Mouse (Mus musculus): Measurements from ENCODE around the gene Hrnr. TPM values are rescaled to one million over a fixed set of nuclear protein-coding genes. Genes with fewer than 3 reads are reported as not detected.

Hrnr gene
- polyA plus RNA-seq, 2 experiments, result 0.23 to 1.4 TPM

- Histone ChIP-seq H3K36me3 (ENCODE audit: control insufficient read depth, insufficient read depth, low read length) (no peaks in the 10 kb centered on the region), H3K27ac (replicated peaks; ENCODE audit: low read depth, low read length) (no peak overlapping the region), H3K9me3 (ENCODE audit: control insufficient read depth, low read length) (no peaks in the 10 kb centered on the region), H3K4me3 (replicated peaks; ENCODE audit: low read length) (no peak overlapping the region), H3K4me1 (ENCODE audit: control insufficient read depth, insufficient read depth, low read length) (no peaks in the 10 kb centered on the region), H3K9ac (ENCODE audit: low read depth, low read length, severe bottlenecking) (no peak overlapping the region), H3K4me2 (replicated peaks; ENCODE audit: low read depth, low read length, severe bottlenecking) (peak overlapping the region; percentile 25; the same call in 1 of the 2 replicates), H3K27me3 (ENCODE audit: control insufficient read depth, insufficient read depth, low read length) (no peaks in the 10 kb centered on the region)
- DNase-seq (ENCODE audit: low spot score) (peak; percentile 83), ATAC-seq (ENCODE audit: low FRiP score, low read depth) (peak; percentile 76; the same call in 1 of the 2 replicates)
- no peak for TF ChIP-seq POLR2A (IDR thresholded peaks at IDR 0.05; ENCODE audit: borderline replicate concordance, extremely low read depth, insufficient read depth, insufficient read length)
- 13% methylated on average over 10 of the region's 10 CpGs for WGBS
Observed at GRCm38 (mm10) chr3:93361933-93362574, 42.5 kb downstream of the Hrnr start.

- peak; percentile 19 for DNase-seq (ENCODE audit: low spot score)
- no peak for ATAC-seq (ENCODE audit: low FRiP score, low read depth)
Observed at GRCm38 (mm10) chr3:93366966-93367575, 47.5 kb downstream of the Hrnr start.

GRCm38 (mm10) chr3:93368171-93368570 lies 48.6 kb downstream of the Hrnr start:
- H3K4me1 ChIP-seq (ENCODE audit: control insufficient read depth, insufficient read depth, low read length), result no peaks in the 10 kb centered on the region
- no peaks in the 10 kb centered on the region for H3K9me3 ChIP-seq (ENCODE audit: control insufficient read depth, low read length)
- no peak overlapping the region for H3K9ac ChIP-seq (ENCODE audit: low read depth, low read length, severe bottlenecking)
- ATAC-seq (ENCODE audit: low FRiP score, low read depth) (no peak), DNase-seq (ENCODE audit: low spot score) (no peak)
- H3K36me3 ChIP-seq (ENCODE audit: control insufficient read depth, insufficient read depth, low read length), result no peaks in the 10 kb centered on the region
- no peak overlapping the region for H3K4me2 ChIP-seq (replicated peaks; ENCODE audit: low read depth, low read length, severe bottlenecking)
- 52% methylated on average over 1 of the region's 1 CpGs for WGBS
- no peaks in the 10 kb centered on the region for H3K27me3 ChIP-seq (ENCODE audit: control insufficient read depth, insufficient read depth, low read length)
- no peak for TF ChIP-seq POLR2A (IDR thresholded peaks at IDR 0.05; ENCODE audit: borderline replicate concordance, extremely low read depth, insufficient read depth, insufficient read length)
- H3K4me3 ChIP-seq (replicated peaks; ENCODE audit: low read length), result no peak overlapping the region
- H3K27ac ChIP-seq (replicated peaks; ENCODE audit: low read depth, low read length), result no peak overlapping the region

More at GRCm38 (mm10) chr3:93366966-93367575, 47.5 kb downstream of the Hrnr start:
- no peaks in the 10 kb centered on the region for H3K27me3 ChIP-seq (ENCODE audit: control insufficient read depth, insufficient read depth, low read length)
- no peak overlapping the region for H3K9ac ChIP-seq (ENCODE audit: low read depth, low read length, severe bottlenecking)
- WGBS, result 61% methylated on average over 3 of the region's 3 CpGs
- H3K36me3 ChIP-seq (ENCODE audit: control insufficient read depth, insufficient read depth, low read length), result no peaks in the 10 kb centered on the region
- H3K4me2 ChIP-seq (replicated peaks; ENCODE audit: low read depth, low read length, severe bottlenecking), result no peak overlapping the region
- no peaks in the 10 kb centered on the region for H3K9me3 ChIP-seq (ENCODE audit: control insufficient read depth, low read length)
- H3K4me1 ChIP-seq (ENCODE audit: control insufficient read depth, insufficient read depth, low read length), result no peaks in the 10 kb centered on the region
- H3K27ac ChIP-seq (replicated peaks; ENCODE audit: low read depth, low read length), result no peak overlapping the region
- H3K4me3 ChIP-seq (replicated peaks; ENCODE audit: low read length), result no peak overlapping the region
- no peak for TF ChIP-seq POLR2A (IDR thresholded peaks at IDR 0.05; ENCODE audit: borderline replicate concordance, extremely low read depth, insufficient read depth, insufficient read length)

GRCm38 (mm10) chr3:93373416-93373815 lies 53.9 kb downstream of the Hrnr start:
- no peaks in the 10 kb centered on the region for H3K27me3 ChIP-seq (ENCODE audit: control insufficient read depth, insufficient read depth, low read length)
- 70% methylated on average over 6 of the region's 6 CpGs for WGBS
- no peak overlapping the region for H3K4me2 ChIP-seq (replicated peaks; ENCODE audit: low read depth, low read length, severe bottlenecking)
- ATAC-seq (ENCODE audit: low FRiP score, low read depth), result no peak
- H3K9ac ChIP-seq (ENCODE audit: low read depth, low read length, severe bottlenecking), result no peak overlapping the region
- no peaks in the 10 kb centered on the region for H3K4me1 ChIP-seq (ENCODE audit: control insufficient read depth, insufficient read depth, low read length)
- no peaks in the 10 kb centered on the region for H3K36me3 ChIP-seq (ENCODE audit: control insufficient read depth, insufficient read depth, low read length)
- no peaks in the 10 kb centered on the region for H3K9me3 ChIP-seq (ENCODE audit: control insufficient read depth, low read length)
- no peak overlapping the region for H3K4me3 ChIP-seq (replicated peaks; ENCODE audit: low read length)
- DNase-seq (ENCODE audit: low spot score), result no peak
- TF ChIP-seq POLR2A (IDR thresholded peaks at IDR 0.05; ENCODE audit: borderline replicate concordance, extremely low read depth, insufficient read depth, insufficient read length), result no peak
- no peak overlapping the region for H3K27ac ChIP-seq (replicated peaks; ENCODE audit: low read depth, low read length)

- 70% methylated on average over 1 of the region's 1 CpGs for WGBS
- no peaks in the 10 kb centered on the region for H3K4me1 ChIP-seq (ENCODE audit: control insufficient read depth, insufficient read depth, low read length)
- ATAC-seq (ENCODE audit: low FRiP score, low read depth) (no peak), DNase-seq (ENCODE audit: low spot score) (no peak)
- H3K36me3 ChIP-seq (ENCODE audit: control insufficient read depth, insufficient read depth, low read length), result no peaks in the 10 kb centered on the region
- no peak for TF ChIP-seq POLR2A (IDR thresholded peaks at IDR 0.05; ENCODE audit: borderline replicate concordance, extremely low read depth, insufficient read depth, insufficient read length)
- H3K9me3 ChIP-seq (ENCODE audit: control insufficient read depth, low read length), result no peaks in the 10 kb centered on the region
- H3K4me2 ChIP-seq (replicated peaks; ENCODE audit: low read depth, low read length, severe bottlenecking), result no peak overlapping the region
- H3K4me3 ChIP-seq (replicated peaks; ENCODE audit: low read length), result no peak overlapping the region
- H3K9ac ChIP-seq (ENCODE audit: low read depth, low read length, severe bottlenecking), result no peak overlapping the region
- H3K27me3 ChIP-seq (ENCODE audit: control insufficient read depth, insufficient read depth, low read length), result no peaks in the 10 kb centered on the region
- no peak overlapping the region for H3K27ac ChIP-seq (replicated peaks; ENCODE audit: low read depth, low read length)
Observed at GRCm38 (mm10) chr3:93375196-93375595, 55.6 kb downstream of the Hrnr start.
